Mouse (Mus musculus): Measurements from ENCODE around the gene Lamtor4.
"Not testable (repeated sequence)": the region's sequence is repeated elsewhere in the genome, so short reads cannot be mapped to it uniquely, and the experiment has no call there.

Gene Lamtor4

GRCm38 (mm10) chr5:138255353-138256093 is at the start of gene Lamtor4:
Lamtor4 (plus strand) TSS chr5:138255482.
- in situ Hi-C loops (cut with MseI, MboI), result no loop called here

DNA sequence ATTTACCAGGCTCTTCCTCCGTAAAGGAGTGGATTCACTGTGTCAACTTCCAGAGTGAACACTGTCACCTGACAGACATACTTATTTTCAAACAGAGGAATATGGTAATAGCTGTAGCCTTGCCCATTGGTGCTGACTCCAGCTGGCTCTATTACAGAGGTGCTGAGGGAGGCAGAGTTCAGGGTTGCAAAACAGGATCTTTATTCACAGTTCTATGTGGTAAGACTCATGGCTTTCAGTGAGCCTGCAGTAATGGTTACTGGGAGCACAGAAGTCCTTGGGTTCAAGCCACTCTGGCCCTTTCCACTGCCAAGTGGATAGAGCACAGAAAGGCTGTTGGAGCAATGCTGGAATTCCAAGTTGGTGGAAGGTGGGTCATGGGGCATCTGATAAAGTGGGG is 48.0 kb upstream of the Lamtor4 start:
- in situ Hi-C loops (cut with MseI, MboI), result loop anchor here (5.0 kb wide), 1 partner anchor 45 kb away; no protein-coding TSS in a partner anchor

DNA sequence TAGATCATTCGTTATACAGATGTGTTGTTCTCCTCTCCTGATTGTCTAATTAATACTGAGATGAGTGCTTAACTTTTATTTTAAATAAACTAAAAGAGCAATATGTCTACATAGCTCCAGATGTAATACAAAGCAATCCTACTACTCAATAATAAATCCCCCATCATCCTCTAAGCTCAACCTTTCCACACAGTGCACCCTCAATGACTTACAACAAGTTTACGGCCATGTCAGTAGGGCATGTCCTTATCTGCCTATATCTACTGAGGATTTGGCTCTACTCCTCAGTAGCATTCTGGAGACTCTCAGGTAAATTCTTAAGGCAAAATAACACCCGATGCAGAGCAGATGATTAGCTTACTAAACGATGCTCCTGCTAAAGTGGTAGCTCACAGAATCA is 47.4 kb upstream of the Lamtor4 start:
- in situ Hi-C loops (cut with MseI, MboI), result loop anchor here (5.0 kb wide), 1 partner anchor 44 kb away; no protein-coding TSS in a partner anchor

DNA sequence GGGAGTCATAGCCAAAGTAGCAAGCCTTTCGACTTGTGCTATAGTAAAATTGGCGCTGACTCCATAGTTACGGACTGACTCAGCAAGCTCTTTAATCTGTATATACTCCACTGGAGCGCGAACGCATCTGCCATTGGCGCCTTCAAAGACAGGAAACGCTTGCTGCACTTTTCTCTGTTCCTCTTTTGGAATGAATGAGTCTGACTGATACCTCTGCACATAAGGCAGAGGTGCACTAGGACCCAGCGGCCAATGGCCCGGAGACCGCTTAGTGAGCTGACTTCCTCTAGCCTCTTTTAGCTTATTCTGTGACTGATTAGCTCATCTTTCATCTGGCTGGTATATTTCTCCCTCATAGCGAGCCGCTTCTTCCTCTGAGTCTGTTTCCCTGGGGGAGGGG is 38.6 kb upstream of the Lamtor4 start:
- in situ Hi-C loops (cut with MseI, MboI), result not testable (repeated sequence)

GRCm38 (mm10) chr5:138219864-138220263 is 35.4 kb upstream of the Lamtor4 start:
- in situ Hi-C loops (cut with MseI, MboI), result no loop called here

- in situ Hi-C loops (cut with MseI, MboI), result no loop called here
Observed at GRCm38 (mm10) chr5:138222111-138222510, 33.2 kb upstream of the Lamtor4 start.

DNA sequence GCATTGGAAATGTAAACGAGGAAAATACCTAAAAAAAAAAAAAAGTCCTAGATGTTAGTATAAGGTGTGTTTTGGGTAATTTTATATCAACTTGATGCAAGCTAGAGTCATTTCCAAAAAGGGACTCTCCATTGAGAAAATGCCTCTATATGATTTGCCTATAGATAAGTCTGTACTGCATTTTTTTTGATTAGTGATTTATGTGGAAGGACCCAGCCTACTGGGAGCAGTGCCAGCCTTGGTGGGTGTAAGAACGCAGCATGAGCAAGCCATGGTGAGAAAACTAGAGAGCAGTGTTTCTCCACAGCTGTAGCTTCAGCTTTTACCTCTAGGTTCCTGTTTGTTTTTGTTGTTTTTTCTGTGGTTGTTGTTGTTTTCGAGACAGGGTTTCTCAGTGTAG is 32.0 kb upstream of the Lamtor4 start:
- in situ Hi-C loops (cut with MseI, MboI), result no loop called here

GRCm38 (mm10) chr5:138225700-138226099 is 29.6 kb upstream of the Lamtor4 start, which contains the start of gene Nxpe5:
Nxpe5 (plus strand) TSS chr5:138225898.
- in situ Hi-C loops (cut with MseI, MboI), result no loop called here

GRCm38 (mm10) chr5:138226491-138226890 is 28.8 kb upstream of the Lamtor4 start:
- in situ Hi-C loops (cut with MseI, MboI), result no loop called here

DNA sequence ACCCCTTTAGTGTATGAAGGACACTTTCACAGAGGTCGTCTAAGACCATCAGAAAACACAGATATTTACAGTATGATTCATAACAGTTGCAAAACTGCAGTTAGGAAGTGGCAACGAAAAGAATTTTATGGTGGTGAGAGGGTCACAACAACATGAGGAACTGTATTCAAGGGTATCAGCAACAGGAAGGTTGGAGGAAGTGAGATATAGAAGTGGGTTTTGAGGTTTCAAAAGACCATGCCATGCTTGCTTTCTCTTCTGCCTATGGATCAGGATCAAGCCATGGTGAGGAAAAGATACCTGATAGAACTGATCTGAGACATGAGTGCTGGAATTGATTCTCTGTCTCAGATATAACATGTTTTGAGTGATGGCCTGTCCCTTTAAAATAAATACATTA is 27.9 kb upstream of the Lamtor4 start:
- in situ Hi-C loops (cut with MseI, MboI), result no loop called here

DNA sequence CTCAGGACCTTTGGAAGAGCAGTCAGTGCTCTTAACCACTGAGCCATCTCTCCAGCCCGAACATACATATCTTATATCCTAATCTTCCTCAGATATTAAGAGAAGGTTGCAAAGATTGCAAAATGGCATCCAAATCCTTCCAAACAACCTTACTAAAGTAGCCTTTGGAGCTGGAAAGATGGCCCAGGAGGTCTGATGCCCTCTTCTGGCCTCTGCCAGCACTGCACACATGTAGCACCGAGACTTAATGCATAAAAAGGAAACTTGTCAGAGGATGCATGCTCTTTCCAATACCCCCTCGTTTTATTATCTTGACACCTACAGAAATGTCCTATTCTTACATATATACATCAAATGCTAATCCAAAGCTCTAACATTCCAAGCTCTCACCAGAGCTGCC is 27.3 kb upstream of the Lamtor4 start:
- in situ Hi-C loops (cut with MseI, MboI), result no loop called here

DNA sequence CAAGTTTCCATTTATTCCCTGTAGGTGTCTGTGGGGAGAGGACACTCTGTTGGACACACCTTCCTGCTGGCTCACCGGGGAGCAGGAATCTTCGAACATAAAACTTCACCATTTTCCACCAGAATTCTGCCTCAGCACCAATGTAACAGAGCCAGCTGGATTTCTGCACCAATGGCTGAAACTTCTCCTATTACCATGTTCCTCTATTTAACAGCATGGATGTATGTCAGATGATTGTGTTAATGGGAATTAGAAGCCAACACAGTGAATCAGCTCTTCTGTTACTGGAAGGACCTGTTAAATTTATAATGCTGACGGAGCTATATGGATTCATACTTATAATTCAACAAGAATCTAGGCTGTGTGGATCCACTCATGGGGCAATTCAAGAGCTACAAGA is 25.8 kb upstream of the Lamtor4 start:
- in situ Hi-C loops (cut with MseI, MboI), result no loop called here

- in situ Hi-C loops (cut with MseI, MboI), result no loop called here
Observed at GRCm38 (mm10) chr5:138233778-138234177, 21.5 kb upstream of the Lamtor4 start.

DNA sequence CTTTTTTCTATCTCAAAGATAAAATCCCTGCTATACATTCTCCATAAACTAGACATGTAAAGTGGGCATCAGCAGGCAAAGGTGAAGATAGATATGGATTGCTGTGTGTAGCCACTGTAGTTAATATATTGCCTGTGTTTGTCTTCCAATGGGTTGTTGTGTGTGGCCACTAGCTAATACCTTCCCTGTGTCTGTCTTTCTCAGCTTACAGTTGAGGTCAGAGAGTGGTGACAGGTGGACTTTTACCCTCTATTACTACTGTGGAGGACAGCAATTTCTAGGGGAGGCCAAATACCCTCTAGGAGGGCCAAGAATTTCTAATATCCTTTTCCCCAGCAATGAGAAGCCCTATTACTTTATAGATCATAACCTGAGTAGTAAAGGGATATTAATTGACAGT is 21.1 kb upstream of the Lamtor4 start:
- in situ Hi-C loops (cut with MseI, MboI), result no loop called here

DNA sequence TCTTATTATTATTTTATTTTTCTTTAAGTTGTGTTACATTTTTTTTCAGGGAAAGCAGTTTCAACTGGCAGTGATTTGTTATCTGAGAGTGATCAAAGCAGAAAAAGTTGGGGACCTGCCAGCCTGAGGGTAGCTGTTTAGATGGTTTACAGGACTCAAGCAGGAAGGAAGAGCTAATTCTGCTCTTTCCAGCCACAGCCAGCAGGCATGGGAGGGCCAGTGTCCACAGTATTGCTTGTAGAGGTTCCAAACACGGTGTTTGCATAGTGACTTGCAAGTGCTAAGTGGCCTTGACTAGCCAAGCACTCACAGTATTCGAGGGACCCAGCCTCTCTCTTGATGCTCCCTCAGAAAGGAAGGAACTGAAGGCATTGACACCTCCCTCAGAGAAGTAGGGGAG is 13.8 kb upstream of the Lamtor4 start:
- in situ Hi-C loops (cut with MseI, MboI), result no loop called here

- in situ Hi-C loops (cut with MseI, MboI), result loop anchor here (5.0 kb wide), 1 partner anchor 44 kb away; no protein-coding TSS in a partner anchor
Observed at GRCm38 (mm10) chr5:138251144-138251543, 4.1 kb upstream of the Lamtor4 start.

DNA sequence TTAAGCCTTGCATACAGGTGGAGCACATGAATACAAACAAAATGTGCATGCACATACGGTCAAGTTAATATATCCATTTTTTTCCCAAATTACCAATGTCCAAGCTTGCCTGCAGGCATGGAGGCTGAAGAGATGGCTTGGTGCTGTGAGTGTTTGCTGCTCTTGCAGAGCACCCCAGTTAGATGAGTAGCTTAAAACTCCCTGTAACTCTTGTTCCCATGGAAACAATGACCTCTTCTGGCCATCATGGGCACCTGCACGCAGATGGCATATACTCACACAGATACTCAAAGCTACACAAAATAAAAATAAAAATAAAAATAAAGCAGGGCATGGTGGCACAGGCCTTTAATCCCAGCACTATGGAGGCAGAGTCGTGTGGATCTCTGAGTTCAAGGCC is 2.2 kb upstream of the Lamtor4 start:
- in situ Hi-C loops (cut with MseI, MboI), result loop anchor here (5.0 kb wide), 1 partner anchor 46 kb away; no protein-coding TSS in a partner anchor

DNA sequence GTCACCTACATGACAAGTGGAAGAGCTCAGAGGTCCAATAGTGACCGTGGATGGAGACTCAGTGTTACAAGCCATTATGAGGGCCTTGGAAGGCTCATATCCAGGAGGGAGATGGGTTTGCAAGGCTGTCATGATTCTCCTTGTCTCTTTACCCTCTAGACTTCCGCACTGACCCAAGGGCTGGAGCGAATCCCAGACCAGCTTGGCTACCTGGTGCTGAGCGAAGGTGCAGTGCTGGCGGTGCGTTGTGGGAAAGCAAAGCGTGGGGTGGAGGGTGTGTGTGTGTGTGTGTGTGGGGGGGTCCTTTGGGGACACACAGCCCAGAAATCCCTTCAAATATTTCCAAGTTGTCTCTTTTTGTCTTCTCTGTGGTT is 799 bp downstream of the Lamtor4 start:
- in situ Hi-C loops (cut with MseI, MboI), result no loop called here

DNA sequence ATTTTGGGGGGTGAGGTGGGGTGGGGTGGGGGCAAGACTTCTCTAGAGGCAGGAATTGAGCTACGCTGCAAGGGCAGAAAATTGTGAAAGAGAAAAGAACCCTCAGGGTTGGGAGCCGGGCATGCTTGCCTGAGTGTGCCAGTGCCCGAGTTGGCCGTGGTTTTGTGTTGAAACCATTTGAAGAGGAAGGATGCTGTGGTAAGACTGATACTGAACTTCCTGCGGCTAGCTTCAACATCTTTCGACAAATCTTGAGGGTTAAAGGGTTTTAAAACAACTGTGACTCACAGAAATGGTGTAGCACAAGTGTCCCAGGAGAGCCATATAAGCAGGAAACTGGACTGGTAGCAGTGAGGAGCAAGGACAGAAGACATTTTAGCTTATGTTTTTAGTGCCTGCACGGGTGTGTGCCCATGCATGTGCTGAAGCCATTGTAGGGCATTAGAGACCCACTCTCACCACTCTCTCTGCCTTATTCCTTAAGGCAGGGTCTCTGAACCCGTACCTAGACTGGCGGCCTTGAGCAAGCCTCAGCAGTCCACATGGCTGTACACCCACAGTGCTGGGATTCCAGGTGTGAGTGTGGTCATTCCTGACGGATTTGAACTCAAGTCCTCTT is 1.8 kb downstream of the Lamtor4 start:
- in situ Hi-C loops (cut with MseI, MboI), result no loop called here

- in situ Hi-C loops (cut with MseI, MboI), result no loop called here
Observed at GRCm38 (mm10) chr5:138257585-138257978, 2.3 kb downstream of the Lamtor4 start.

- in situ Hi-C loops (cut with MseI, MboI), result no loop called here
Observed at GRCm38 (mm10) chr5:138258078-138258477, 2.8 kb downstream of the Lamtor4 start.

- in situ Hi-C loops (cut with MseI, MboI), result no loop called here
Observed at GRCm38 (mm10) chr5:138258542-138258941, 3.3 kb downstream of the Lamtor4 start.

DNA sequence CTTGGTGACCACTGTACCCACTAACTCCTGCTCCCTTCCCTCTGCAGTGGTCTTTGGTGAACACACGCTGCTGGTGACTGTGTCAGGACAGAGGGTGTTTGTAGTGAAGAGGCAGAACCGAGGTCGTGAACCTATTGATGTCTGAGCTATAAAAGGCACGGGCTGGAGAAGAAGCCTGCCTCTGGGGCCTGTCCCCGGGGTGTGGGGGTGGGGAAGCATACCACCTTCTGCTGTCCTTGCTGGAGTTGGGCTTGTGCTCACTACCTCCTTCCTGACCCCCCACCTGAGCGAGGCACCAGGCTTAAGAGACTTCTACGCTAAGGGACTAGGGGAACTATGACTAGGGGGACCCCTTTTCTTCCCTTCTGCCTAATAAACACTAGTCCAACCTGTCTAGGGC is 3.7 kb downstream of the Lamtor4 start:
- in situ Hi-C loops (cut with MseI, MboI), result no loop called here

Data from mouse trophoblast stem cell (cell line).